Mouse (Mus musculus) E14TG2a.4 (cell line): ENCODE results near the gene Ano8.

Experiments used
- CTCF ChIP-seq: conservative IDR thresholded peaks from 2 replicates; pipeline ENCODE4 v1.5.1; 2014; ENCODE audit warnings: low read length
- NANOG ChIP-seq: IDR thresholded peaks from 2 replicates; pipeline ENCODE4 v1.6.1; 2014; ENCODE audit warnings: borderline replicate concordance, low read length, mixed read lengths

GRCm38 (mm10) chr8:71534263-71534810, 48.6 kb upstream of the Ano8 start:
- peak; percentile 25 for TF ChIP-seq CTCF
- no peak for TF ChIP-seq NANOG
